Mouse (Mus musculus): ENCODE measurements around the gene Ang. TPM values are rescaled to one million over a fixed set of nuclear protein-coding genes. Genes with fewer than 3 reads are reported as not detected.

Gene Ang
- 1 to 10 TPM; 3.2 to 8.4 (median 3.8) TPM for polyA plus RNA-seq (2017; shearing (Covaris generic))

DNA sequence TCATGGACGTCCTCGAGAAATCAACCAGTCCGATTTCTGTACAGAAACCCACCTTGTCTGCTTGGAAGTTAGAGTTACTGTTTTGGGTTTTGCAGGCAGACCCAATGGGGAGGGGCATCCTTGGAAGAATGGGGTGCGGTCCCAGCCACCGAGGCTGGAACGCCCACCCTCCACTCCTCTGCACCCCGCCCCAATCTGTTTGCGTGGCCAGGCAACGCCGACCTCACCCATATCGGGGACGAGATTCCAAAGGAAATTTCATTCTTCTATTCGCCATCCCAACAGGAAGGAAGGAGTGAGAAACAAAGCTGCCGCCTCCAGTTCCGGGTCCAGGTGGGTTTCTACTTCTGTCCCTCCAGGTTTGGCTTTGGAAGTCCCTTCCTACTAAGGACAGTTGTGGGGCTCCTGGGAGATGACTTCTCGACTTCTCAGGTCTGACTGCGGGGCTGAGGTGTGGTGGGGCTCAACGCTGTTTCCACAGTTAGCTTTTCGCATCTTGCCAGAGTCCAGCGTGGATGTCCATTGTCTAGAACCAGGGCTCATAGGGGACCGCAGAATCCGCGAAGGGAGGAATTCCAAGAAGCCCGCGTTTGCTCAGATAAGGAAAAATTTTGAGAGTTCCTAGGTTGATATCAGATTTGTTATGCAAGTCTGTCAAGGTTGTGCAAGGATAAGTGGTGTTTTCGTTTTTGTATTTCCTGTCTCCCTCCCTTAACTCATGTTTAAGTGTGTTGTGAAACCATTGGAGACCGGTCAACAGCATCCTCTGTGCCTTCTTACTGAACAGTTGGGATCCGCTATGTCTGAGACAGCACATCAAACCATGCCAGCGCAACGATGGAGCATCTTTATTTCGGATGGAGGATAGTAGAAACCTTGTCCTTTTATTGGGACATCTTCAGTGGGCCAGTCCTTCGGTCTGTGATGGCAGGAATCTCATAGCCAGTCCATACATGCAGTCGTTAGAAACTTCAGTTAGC, at the start of gene Ang, which contains the start of gene Rnase4:
TSS of gene Ang (plus strand) at position 230 of the 980 bp plus-strand sequence.
TSS of gene Rnase4 (plus strand) at position 157 of the 980 bp plus-strand sequence.
- ATAC-seq, result no peak

DNA sequence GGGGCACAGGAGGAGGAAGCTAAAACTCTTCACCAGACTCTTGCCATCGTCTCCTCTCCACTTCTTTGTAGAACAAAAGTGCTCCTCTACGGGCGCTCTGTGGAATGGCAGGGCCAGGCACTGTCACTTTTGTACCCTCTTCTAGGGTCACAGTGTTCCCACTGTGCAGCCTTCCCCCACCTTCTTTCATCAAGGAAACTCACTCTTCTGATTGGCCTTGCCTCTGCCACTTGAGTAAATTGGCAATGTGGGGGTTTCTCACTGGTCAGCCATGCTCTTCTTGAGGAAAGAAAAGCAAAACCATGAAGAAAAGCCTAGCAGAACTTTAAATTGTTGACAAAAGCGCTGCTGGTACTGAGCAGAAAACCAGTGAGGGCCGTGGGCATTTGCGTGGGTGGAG, 49.2 kb upstream of the Ang start, which contains the start of gene Rnase9:
TSS of gene Rnase9 (minus strand) at position 101 of the 400 bp plus-strand sequence.
- ATAC-seq, result no peak

- ATAC-seq, result no peak
Measured at GRCm38 (mm10) chr14:51047846-51048245, 43.1 kb upstream of the Ang start.

DNA sequence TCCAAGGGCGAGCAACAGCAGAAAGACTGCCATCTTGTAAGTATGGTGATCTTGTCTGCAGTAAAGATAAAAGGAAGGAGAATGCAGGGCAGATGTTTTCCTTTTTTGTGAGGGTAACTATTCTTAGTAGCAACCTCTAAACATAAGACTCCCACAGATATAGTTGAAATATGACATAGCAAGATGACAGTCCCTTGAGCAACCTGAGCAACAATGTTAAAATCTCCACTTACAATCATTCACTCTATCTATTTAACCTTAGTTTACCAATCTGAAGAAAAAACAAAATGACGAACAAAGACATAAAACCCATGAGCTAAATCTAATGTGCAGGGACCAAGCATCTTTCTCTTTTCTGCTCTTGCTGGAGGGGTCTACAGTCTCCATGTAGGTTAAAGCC, 40.9 kb upstream of the Ang start, which contains the start of gene Rnase11:
TSS of gene Rnase11 (minus strand) at position 101 of the 400 bp plus-strand sequence.
- ATAC-seq, result no peak

DNA sequence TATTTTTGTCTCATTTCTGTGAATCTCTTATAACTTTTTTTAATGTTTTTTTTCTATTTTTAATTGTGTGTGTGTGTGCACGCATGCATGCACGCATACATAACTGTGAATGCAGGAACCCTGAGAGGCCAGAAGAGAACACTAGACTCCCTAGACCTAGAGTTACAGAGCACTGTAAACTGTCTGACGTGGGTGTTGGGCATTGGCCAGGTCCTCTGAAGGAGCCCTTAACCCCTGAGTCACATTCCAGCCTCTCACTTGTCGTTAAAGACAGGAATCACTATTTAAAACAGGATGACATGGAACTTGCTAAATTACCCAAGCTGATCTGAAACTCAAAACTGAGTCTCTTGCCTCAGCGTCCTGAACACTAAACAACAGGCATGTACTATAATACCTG, 39.0 kb upstream of the Ang start:
- ATAC-seq, result no peak

DNA sequence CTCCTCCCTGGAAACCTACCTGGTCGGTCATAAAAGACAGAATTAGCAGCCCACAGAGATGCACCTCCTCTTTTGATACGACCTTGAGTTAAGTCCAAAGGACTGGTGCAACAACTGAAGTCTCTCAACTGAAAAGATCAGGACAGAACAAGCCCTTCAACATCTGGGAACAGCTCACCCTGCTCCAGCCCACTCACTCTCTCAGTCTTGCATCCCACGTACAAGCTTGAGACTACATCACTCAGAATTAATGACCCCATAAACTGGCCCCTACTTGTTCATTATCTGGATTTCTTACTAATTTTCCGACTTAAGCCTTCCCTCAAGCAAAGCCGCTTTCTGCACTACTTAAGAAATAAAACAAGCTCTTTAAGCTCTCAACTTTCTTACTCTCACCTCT, 37.8 kb upstream of the Ang start:
- ATAC-seq, result no peak

- no peak for ATAC-seq
Measured at GRCm38 (mm10) chr14:51054243-51055237, 36.4 kb upstream of the Ang start.

- ATAC-seq, result peak; percentile 60
Measured at GRCm38 (mm10) chr14:51057401-51057831, 33.5 kb upstream of the Ang start, which contains the start of gene Rnase12. TSS of gene Rnase12 (minus strand) at chr14:51057661.

DNA sequence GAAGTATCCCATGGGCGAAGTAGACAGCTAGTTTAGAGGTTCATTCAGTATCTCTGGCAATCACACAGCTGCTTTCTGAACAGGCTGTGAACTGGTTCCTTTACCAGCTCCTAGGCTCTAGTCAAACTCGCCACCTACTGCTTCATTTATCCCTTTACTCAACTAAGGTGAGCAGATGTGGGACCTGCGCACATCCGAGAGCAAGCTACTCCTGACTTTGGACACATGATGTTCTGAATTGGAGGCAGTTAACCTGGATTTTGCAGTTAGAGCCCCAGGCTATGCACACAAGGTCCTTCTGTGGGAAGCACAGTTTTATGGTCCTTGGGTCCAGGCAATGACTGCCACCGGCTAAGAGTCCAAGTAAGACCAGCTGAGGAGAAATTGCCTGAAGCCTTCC, 30.2 kb upstream of the Ang start:
- ATAC-seq, result no peak

DNA sequence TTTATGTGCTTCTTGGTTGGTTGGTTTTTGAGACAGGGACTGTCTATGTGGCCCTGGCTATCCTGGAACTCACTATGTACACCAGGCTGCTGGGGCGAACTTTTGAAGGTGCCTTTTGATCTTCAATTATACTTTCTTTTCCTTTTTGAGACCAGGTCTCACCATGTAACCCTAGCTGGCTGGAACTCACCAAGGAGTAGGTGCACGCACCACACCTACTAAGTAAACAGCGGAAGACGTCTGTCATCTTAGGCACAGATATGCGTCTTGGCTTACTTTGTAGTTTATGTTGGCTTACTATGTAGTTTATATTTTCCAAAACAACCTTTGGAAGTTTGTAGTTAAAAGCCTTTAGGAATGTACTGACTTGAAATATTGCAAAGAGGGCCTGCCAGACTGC, 22.0 kb upstream of the Ang start:
- no peak for ATAC-seq

DNA sequence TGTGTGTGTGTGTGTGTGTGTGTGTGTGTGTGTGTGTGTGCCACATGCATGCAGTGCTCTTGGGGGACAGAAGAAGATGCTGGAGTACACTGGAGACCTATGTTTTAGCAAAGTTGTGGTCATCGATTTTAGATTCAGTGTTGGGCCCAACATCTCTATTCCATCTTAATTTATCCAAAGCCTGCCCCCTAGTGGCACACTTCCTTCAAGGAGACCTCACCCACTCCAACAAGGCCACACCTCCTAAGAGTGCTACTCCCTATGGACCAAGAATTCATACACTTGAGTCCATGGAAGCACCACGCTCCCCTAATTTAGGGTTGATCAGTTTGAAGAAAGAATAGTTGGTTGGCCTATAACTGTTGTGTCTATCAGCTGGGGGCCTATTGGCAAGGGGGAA, 21.3 kb upstream of the Ang start:
- ATAC-seq, result no peak

DNA sequence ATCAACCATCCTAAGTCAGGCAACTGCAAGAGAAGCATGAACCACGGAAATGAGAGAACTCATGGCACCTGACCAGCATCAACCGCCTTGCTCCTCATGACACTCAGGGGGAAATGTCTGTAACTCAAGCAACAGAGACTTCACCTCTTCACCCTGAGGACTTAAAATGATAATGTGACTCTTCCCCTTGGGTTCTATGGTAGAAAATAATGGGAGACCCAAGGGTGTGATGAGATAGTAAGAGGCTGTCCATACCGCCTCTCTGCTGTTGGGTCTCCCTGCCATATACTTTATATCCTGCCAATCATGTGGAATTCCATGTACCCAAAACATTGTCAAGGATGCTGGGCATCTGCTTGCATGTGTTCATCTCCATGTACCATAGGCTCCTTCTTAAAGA, 16.6 kb upstream of the Ang start, which contains the start of gene Olfr750:
TSS of gene Olfr750 (minus strand) at position 101 of the 400 bp plus-strand sequence.
- no peak for ATAC-seq

GRCm38 (mm10) chr14:51079180-51079579, 11.8 kb upstream of the Ang start:
- ATAC-seq, result no peak

DNA sequence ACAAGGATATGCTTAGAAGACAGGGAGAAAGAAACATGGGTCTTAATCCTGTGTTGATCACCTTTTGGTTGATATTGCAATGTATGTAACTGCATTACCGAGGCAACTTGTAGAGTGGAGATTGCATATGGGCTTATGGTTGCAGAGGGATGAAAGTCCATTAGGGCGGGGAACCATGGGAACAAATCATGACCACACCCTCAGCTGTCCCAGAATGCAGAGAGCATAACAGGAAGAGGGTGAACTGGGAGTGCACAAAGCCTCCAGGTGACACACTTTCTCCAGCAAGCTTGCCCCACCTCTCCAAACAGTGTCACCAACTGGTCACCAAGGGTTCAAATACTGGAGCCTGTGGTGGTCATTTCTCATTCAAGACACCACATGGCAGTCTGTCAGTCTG, 9.9 kb upstream of the Ang start:
- ATAC-seq, result no peak

GRCm38 (mm10) chr14:51082599-51083581, 8.1 kb upstream of the Ang start:
- ATAC-seq, result peak; percentile 71

DNA sequence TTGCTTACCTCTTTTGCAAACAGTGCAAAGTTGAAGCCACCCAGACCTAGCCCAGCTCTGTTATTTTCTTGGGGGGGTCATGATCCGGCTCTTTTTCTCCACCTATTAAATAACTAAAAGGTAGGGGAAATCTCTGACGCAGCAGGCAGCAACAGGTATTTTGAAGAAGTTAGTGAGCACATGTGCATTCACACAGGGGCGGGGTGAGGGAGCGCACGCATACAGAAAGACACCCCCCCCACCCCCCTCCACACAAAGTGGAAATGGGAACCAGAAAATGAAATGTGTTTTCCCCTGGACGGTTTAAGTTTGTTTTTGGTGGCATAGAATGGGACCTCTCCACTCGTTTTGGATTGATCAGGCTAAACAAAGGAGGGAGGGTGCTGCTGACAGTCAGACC, 7.1 kb upstream of the Ang start:
- ATAC-seq, result no peak

- ATAC-seq, result no peak
Measured at GRCm38 (mm10) chr14:51085086-51085485, 5.9 kb upstream of the Ang start.

- no peak for ATAC-seq
Measured at GRCm38 (mm10) chr14:51085911-51086310, 5.0 kb upstream of the Ang start.

DNA sequence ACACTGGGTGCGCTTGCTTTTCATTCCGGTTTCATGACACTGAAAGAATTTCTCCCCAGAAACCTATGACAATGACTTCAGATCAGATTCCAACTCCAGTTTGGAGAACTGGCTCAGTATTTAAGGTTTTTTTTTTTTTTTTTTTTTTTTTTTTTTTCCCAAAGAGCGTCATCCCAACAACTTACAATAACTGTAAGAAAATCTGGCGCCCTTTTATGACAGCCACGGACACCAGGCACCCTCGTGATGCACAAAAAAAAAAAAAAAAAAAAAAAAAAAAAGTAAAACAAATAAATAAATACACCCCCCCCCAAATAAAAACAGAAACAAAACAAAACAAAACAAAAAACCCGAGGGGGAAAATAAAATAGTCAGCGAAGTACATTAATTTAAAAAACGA, 3.2 kb upstream of the Ang start:
- ATAC-seq, result no peak

- peak; percentile 7 for ATAC-seq
Measured at GRCm38 (mm10) chr14:51088166-51088969, 2.6 kb upstream of the Ang start.

All from inflammation-experienced regulatory T-cells, adult 6 months (primary cell).